Mouse (Mus musculus): Measurements from ENCODE around the gene Oscp1. TPM values are rescaled to one million over a fixed set of nuclear protein-coding genes. Genes with fewer than 3 reads are reported as not detected.

Oscp1 gene
- polyA plus RNA-seq, 1 experiment from 2014 or later = 42.1 TPM

- Histone ChIP-seq H3K27me3 (no peaks in the 10 kb centered on the region), H3K36me3 (peaks cover 52% of the 10 kb centered on the region)
- WGBS = 83% methylated on average over 4 of the region's 4 CpGs
These were observed 79.4 kb downstream of the Oscp1 start for GRCm38 (mm10) chr4:126137773-126138172.

GRCm38 (mm10) chr4:126141021-126141420 is 82.7 kb downstream of the Oscp1 start:
- no peaks in the 10 kb centered on the region for H3K4me1 ChIP-seq (replicated peaks)
- H3K27ac ChIP-seq (replicated peaks) = no peak overlapping the region
- H3K4me2 ChIP-seq = no peak overlapping the region
- H3K9me3 ChIP-seq = no peaks in the 10 kb centered on the region
- no peak overlapping the region for H3K4me3 ChIP-seq
- H3K36me3 ChIP-seq = peaks cover 37% of the 10 kb centered on the region
- no peak for ATAC-seq (ENCODE audit: low FRiP score, low read depth)
- H3K27me3 ChIP-seq = no peaks in the 10 kb centered on the region
- 72% methylated on average over 5 of the region's 5 CpGs for WGBS
- H3K9ac ChIP-seq = no peak overlapping the region

More at GRCm38 (mm10) chr4:126137773-126138172, 79.4 kb downstream of the Oscp1 start:
- Histone ChIP-seq H3K27ac (replicated peaks) (no peak overlapping the region), H3K4me3 (no peak overlapping the region), H3K9me3 (no peaks in the 10 kb centered on the region), H3K4me1 (replicated peaks) (peaks cover under 1% of the 10 kb centered on the region; the same call in 1 of the 2 replicates), H3K4me2 (no peak overlapping the region), H3K9ac (no peak overlapping the region)
- ATAC-seq (ENCODE audit: low FRiP score, low read depth) = no peak

Other genes starting within 250 kb of the Oscp1 start
- 0.74 and 0.96 TPM in 2 replicates for gene Csf3r, start 34.0 kb upstream of the Oscp1 start, polyA plus RNA-seq (2015; fragmentation: Nextera tagmentation; extraction: Ambion mirVana)
- 123 and 129 TPM in 2 replicates for gene Mrps15, start 11.6 kb upstream of the Oscp1 start, polyA plus RNA-seq (2015; fragmentation: Nextera tagmentation; extraction: Ambion mirVana)
- 45.8 and 50.3 TPM in 2 replicates for gene Lsm10, start 38.1 kb downstream of the Oscp1 start, polyA plus RNA-seq (2015; fragmentation: Nextera tagmentation; extraction: Ambion mirVana)
- gene Stk40, start 45.4 kb downstream of the Oscp1 start, polyA plus RNA-seq (2015; fragmentation: Nextera tagmentation; extraction: Ambion mirVana) = 29.6 and 33.9 TPM in 2 replicates
- gene Eva1b, start 89.2 kb downstream of the Oscp1 start, polyA plus RNA-seq (2015; fragmentation: Nextera tagmentation; extraction: Ambion mirVana) = 14.5 and 15.1 TPM in 2 replicates
- 1.4 and 2.0 TPM in 2 replicates for gene Sh3d21, start 104.9 kb downstream of the Oscp1 start, polyA plus RNA-seq (2015; fragmentation: Nextera tagmentation; extraction: Ambion mirVana)
- 130 and 141 TPM in 2 replicates for gene Thrap3, start 144.2 kb downstream of the Oscp1 start, polyA plus RNA-seq (2015; fragmentation: Nextera tagmentation; extraction: Ambion mirVana)
- 82.9 and 97.5 TPM in 2 replicates for gene Map7d1, start 197.8 kb downstream of the Oscp1 start, polyA plus RNA-seq (2015; fragmentation: Nextera tagmentation; extraction: Ambion mirVana)
- 172 and 180 TPM in 2 replicates for gene Trappc3, start 203.8 kb downstream of the Oscp1 start, polyA plus RNA-seq (2015; fragmentation: Nextera tagmentation; extraction: Ambion mirVana)
- gene Col8a2, start 228.2 kb downstream of the Oscp1 start, polyA plus RNA-seq (2015; fragmentation: Nextera tagmentation; extraction: Ambion mirVana) = 6.9 and 8.1 TPM in 2 replicates

Measured in hindbrain, embryonic 15.5 days (tissue).